Mouse (Mus musculus) intestine, postnatal 0 days (tissue): ENCODE measurements at regions not wholly inside any gene's neighbourhood (a gene's known extent, or its start where the extent isn't known, plus 50 kb on each side); places are given as distances from the start of the nearest gene placed in this dataset.

ENCODE experiments used
- ATAC-seq: fragments of 200-750 bp; cut with Nextera tagmentation; 2 replicates; pipeline ENCODE4 v1.8.0; 2017; ENCODE audit warnings: mild to moderate bottlenecking, moderate TSS enrichment, moderate library complexity
- H3K27ac ChIP-seq: fragments of 300-500 bp; sonication (generic); 2 replicates; pipeline ENCODE4 v1.5.1; 2014; ENCODE audit warnings: mild to moderate bottlenecking, low read depth, low read length, moderate library complexity
- H3K27me3 ChIP-seq: fragments of 300-500 bp; sonication (generic); replicated peaks from 2 replicates; pipeline ENCODE4 v1.6.1; 2014; ENCODE audit warnings: low read length, mixed read lengths; ENCODE audit not compliant: control insufficient read depth, insufficient read depth
- H3K36me3 ChIP-seq: fragments of 300-500 bp; sonication (generic); 2 replicates; pipeline ENCODE4 v1.6.1; 2014; ENCODE audit warnings: mild to moderate bottlenecking, moderate library complexity; ENCODE audit not compliant: control insufficient read depth, insufficient read depth
- H3K4me1 ChIP-seq: fragments of 300-500 bp; sonication (generic); replicated peaks from 2 replicates; pipeline ENCODE4 v1.6.1; 2014; ENCODE audit warnings: antibody characterized with exemption, low read length, mixed read lengths; ENCODE audit not compliant: control insufficient read depth, insufficient read depth
- H3K4me2 ChIP-seq: fragments of 300-500 bp; sonication (generic); replicated peaks from 2 replicates; pipeline ENCODE4 v1.6.1; 2014; ENCODE audit warnings: low read depth, mild to moderate bottlenecking, moderate library complexity
- H3K4me3 ChIP-seq: fragments of 300-500 bp; sonication (generic); 2 replicates; pipeline ENCODE4 v1.5.1; 2014; ENCODE audit warnings: low read depth, low read length
- H3K9ac ChIP-seq: fragments of 300-500 bp; sonication (generic); 2 replicates; pipeline ENCODE4 v1.6.1; 2014; ENCODE audit warnings: mild to moderate bottlenecking, low read depth, low read length
- H3K9me3 ChIP-seq: fragments of 300-500 bp; sonication (generic); 2 replicates; pipeline ENCODE4 v1.6.1; 2016; ENCODE audit warnings: mixed run types; ENCODE audit not compliant: control insufficient read depth
- CTCF ChIP-seq: sonication (generic); IDR thresholded peaks from 2 replicates; pipeline ENCODE4 v1.5.1; 2016; ENCODE audit warnings: low read depth, mild to moderate bottlenecking, control low read depth, antibody characterized with exemption, moderate library complexity
- WGBS: fragments of 180-500 bp; shearing (Covaris S2); extraction: QIAGEN DNeasy Blood & Tissue Kit; methylation state at CpG from one replicate; pipeline ENCODE4 v1.1.7; 2014; 5-methylcytosine and 5-hydroxymethylcytosine counted together

GRCm38 (mm10) chr11:17811829-17812559 is 141.7 kb downstream of the Etaa1 start:
- ATAC-seq: no peak
- H3K4me2 ChIP-seq: no peak overlapping the region
- H3K4me3 ChIP-seq: no peak overlapping the region
- no peaks in the 10 kb centered on the region for H3K9me3 ChIP-seq
- H3K36me3 ChIP-seq: no peaks in the 10 kb centered on the region
- H3K27me3 ChIP-seq: no peaks in the 10 kb centered on the region
- no peak overlapping the region for H3K27ac ChIP-seq
- no peak for TF ChIP-seq CTCF
- 66% methylated on average over 8 of the region's 8 CpGs for WGBS
- no peak overlapping the region for H3K9ac ChIP-seq
- H3K4me1 ChIP-seq: no peaks in the 10 kb centered on the region

GRCm38 (mm10) chr11:17842642-17843041 is 111.0 kb downstream of the Etaa1 start:
- Histone ChIP-seq H3K4me3 (no peak overlapping the region), H3K36me3 (no peaks in the 10 kb centered on the region), H3K4me2 (no peak overlapping the region), H3K9ac (no peak overlapping the region), H3K27me3 (no peaks in the 10 kb centered on the region), H3K4me1 (no peaks in the 10 kb centered on the region), H3K9me3 (no peaks in the 10 kb centered on the region), H3K27ac (no peak overlapping the region)
- no peak for ATAC-seq
- WGBS: 61% methylated on average over 2 of the region's 2 CpGs
- no peak for TF ChIP-seq CTCF

DNA sequence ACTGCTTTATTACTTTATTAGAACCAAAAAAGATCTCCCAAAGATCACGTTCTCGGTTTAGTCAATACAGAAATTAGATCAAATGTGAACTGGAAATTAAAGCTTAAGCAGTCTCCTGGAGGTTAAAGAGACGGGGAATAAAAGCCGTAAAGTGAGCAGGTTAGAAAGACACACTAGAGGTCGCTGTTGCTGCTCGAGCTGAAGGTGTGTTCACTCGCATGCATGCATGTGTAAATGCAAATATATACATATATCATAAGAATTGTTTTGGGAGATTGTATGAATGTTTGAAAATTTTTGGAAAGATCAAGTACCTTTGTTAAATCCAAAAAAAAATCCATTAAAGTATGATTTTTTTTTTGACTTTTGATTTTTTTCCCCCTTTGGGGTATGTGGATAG is 101.3 kb downstream of the Etaa1 start:
- Histone ChIP-seq H3K4me2 (no peak overlapping the region), H3K27ac (no peak overlapping the region), H3K4me1 (no peaks in the 10 kb centered on the region), H3K36me3 (no peaks in the 10 kb centered on the region), H3K4me3 (no peak overlapping the region), H3K27me3 (no peaks in the 10 kb centered on the region), H3K9ac (no peak overlapping the region), H3K9me3 (no peaks in the 10 kb centered on the region)
- ATAC-seq: no peak
- WGBS: 52% methylated on average over 7 of the region's 7 CpGs
- peak; percentile 68 for TF ChIP-seq CTCF

DNA sequence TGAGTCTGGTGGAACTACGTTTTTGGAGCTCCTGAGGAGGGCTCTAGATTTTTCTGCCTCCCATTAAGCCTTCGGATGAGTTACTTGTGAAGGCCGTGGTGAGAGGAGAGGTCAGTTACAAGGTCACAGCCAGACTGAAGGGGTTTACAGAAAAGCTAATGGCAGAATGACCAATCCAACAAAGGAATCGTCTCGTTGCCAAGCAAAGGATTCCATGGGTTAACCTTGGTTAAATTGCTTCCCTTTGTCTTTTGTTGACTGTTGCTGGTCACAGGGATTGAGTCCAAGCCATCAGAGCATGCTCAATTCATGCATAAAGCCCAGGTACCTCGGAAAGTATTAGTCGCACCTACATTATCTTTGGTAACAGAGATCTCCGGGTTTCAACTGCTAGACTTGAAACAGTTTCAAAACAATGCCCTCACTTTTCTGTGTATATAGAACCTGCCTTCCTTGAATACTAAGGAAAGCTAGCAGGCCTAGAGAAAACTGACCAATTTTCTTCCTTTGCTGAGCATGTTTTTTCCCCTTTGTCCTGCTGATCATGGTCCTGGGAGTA is 100.3 kb downstream of the Etaa1 start:
- Histone ChIP-seq H3K9ac (no peak overlapping the region), H3K4me2 (no peak overlapping the region), H3K9me3 (no peaks in the 10 kb centered on the region), H3K4me3 (no peak overlapping the region), H3K27me3 (no peaks in the 10 kb centered on the region), H3K36me3 (no peaks in the 10 kb centered on the region), H3K4me1 (no peaks in the 10 kb centered on the region), H3K27ac (no peak overlapping the region)
- no peak for ATAC-seq
- WGBS: 77% methylated on average over 8 of the region's 8 CpGs
- TF ChIP-seq CTCF: no peak

DNA sequence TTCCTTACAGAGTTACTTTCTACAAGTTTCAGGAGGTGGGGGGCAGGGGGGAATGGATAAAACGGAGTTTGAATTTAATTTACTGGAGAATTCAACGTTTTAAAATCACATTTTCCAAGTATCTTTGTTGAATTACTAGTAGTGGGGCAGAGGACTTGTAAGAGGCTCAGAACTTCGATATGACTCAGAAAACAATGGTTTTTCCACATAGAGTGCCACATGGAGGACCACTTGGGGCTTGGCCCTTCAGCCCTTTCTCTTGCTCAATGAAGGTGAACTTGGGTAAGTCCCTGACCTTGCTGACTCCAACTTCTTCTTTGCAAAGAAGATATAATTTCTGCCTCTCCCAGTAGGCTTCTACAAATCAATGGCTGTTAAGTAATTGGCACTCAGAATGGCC is 99.8 kb downstream of the Etaa1 start:
- Histone ChIP-seq H3K27me3 (no peaks in the 10 kb centered on the region), H3K4me2 (no peak overlapping the region), H3K9ac (no peak overlapping the region), H3K27ac (no peak overlapping the region), H3K4me3 (no peak overlapping the region), H3K4me1 (no peaks in the 10 kb centered on the region), H3K36me3 (no peaks in the 10 kb centered on the region), H3K9me3 (no peaks in the 10 kb centered on the region)
- ATAC-seq: no peak
- WGBS: 76% methylated on average over 3 of the region's 3 CpGs
- TF ChIP-seq CTCF: no peak

DNA sequence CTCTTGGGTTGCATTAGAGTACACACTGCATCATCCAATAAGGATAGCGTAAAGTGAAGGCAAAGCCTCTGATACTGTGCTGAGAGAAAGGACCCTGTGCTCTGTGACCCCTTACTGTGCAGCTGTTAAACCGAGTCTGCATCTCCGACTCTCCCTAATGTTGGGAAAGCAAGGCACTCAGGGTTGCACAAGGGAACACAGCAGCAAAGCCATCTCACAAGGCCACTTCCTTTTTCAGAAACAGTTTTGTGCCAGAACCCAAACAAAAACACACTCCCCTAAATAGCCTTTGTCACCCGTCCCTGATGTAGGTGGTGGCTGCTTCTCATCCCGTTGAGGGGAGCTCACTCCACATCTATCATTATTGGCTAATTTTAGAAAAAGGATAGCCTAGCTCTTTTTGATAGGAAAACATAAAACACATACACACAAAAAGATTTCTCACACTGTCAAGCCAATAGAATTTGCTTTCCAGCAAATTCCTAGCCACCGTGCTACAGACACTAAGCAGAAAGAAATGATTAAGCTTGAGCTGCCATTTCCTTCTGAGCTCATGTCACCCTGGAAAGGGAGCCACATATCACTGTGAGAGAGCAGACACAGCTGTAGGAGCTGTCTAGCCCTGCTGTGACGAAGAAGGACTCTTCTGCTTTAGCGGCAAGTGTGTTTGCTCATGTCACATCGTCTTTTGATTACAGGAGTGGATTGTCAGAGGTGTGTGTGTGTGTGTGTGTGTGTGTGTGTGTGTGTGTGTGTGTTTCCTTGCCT is 94.1 kb downstream of the Etaa1 start:
- Histone ChIP-seq H3K27ac (no peak overlapping the region), H3K27me3 (no peaks in the 10 kb centered on the region), H3K4me2 (no peak overlapping the region), H3K9ac (no peak overlapping the region), H3K4me3 (no peak overlapping the region), H3K9me3 (no peaks in the 10 kb centered on the region), H3K4me1 (no peaks in the 10 kb centered on the region), H3K36me3 (no peaks in the 10 kb centered on the region)
- no peak for ATAC-seq
- 34% methylated on average over 9 of the region's 9 CpGs for WGBS
- TF ChIP-seq CTCF: no peak
